Mouse (Mus musculus): ENCODE measurements at regions not wholly inside any gene's neighbourhood (a gene's known extent, or its start where the extent isn't known, plus 50 kb on each side); places are given as distances from the start of the nearest gene placed in this dataset.

DNA sequence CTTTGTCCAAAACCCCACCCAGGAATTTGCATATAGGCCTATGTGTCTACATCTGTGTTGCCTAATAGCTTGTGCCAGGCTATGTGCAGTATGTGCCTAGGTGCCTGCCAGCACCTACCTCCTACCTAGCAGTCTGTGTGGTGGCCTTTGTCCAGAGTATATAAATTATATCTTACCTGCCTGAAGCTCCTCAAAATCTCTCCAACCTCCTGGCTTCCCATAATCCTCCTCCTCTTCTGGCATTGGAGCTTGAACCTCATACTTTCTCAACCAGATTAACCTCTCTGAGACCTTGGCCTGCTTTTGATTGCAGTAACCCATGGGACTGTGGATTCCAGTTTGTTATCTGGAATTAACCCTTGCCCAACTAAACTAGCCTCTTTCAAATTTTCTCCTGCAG lies 440.8 kb upstream of the Acvr2a start:
- Histone ChIP-seq H3K36me3 (ENCODE audit: control insufficient read depth, insufficient read depth) (no peaks in the 10 kb centered on the region), H3K4me2 (ENCODE audit: low read depth) (no peak overlapping the region), H3K79me2 (ENCODE audit: control insufficient read depth, insufficient read depth) (no peaks in the 10 kb centered on the region), H3ac (ENCODE audit: control insufficient read depth, insufficient read length) (no peak overlapping the region), H3K4me3 (no peak overlapping the region), H3K27me3 (ENCODE audit: control insufficient read depth, insufficient read depth, insufficient read length) (no peaks in the 10 kb centered on the region)
- no peak for TF ChIP-seq CEBPB (IDR thresholded peaks at IDR 0.05; ENCODE audit: insufficient read depth, poor library complexity, severe bottlenecking)
- no peak for TF ChIP-seq TCF12 (IDR thresholded peaks at IDR 0.05; ENCODE audit: insufficient read depth, poor library complexity, severe bottlenecking)
- no peak for TF ChIP-seq USF1 (IDR thresholded peaks at IDR 0.05; ENCODE audit: low read depth)
- no peak for TF ChIP-seq E2F4 (IDR thresholded peaks at IDR 0.05; ENCODE audit: insufficient read depth)
- TF ChIP-seq POLR2AphosphoS2 (IDR thresholded peaks at IDR 0.05; ENCODE audit: insufficient read length, low read depth): no peak
- no peak for TF ChIP-seq SRF (IDR thresholded peaks at IDR 0.05; ENCODE audit: control insufficient read depth, insufficient read length, low read depth)
- no peak for TF ChIP-seq REST (IDR thresholded peaks at IDR 0.05; ENCODE audit: insufficient read depth, insufficient read length)
- no peak for TF ChIP-seq MAX (IDR thresholded peaks at IDR 0.05; ENCODE audit: low read depth)
- TF ChIP-seq POLR2A (IDR thresholded peaks at IDR 0.05; ENCODE audit: insufficient read length, low read depth): no peak
- TF ChIP-seq MYOD1 (IDR thresholded peaks at IDR 0.05; ENCODE audit: control insufficient read depth in 1 of 3, insufficient read length in 2 of 3, low read depth in 2 of 3): no peak

DNA sequence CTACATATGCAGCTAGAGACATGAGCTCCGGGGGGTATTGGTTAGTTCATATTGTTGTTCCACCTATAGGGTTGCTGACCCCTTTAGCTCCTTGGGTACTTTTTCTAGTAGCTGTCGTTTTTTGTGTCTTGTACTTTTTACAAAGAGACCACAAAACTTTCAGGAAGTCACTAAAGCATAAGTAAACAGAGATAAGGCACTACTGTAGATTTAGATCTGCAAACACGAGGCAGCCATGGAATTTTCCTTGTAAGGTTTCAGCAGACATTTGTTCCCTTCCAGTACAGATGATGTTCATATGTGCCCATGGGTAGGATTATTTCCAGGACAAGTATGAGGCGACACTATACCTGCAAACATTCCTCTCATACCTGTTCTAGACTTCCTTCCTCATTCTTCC lies 439.6 kb upstream of the Acvr2a start:
- TF ChIP-seq MYOD1 (IDR thresholded peaks at IDR 0.05; ENCODE audit: control insufficient read depth in 1 of 3, insufficient read length in 2 of 3, low read depth in 2 of 3): no peak
- no peak for TF ChIP-seq CEBPB (IDR thresholded peaks at IDR 0.05; ENCODE audit: insufficient read depth, poor library complexity, severe bottlenecking)
- TF ChIP-seq MYOG (IDR thresholded peaks at IDR 0.05; ENCODE audit: control insufficient read depth in 1 of 3, insufficient read depth in 1 of 3, insufficient read length in 2 of 3, low read depth in 2 of 3): no peak
- TF ChIP-seq TCF12 (IDR thresholded peaks at IDR 0.05; ENCODE audit: insufficient read depth, poor library complexity, severe bottlenecking): no peak
- no peak for TF ChIP-seq POLR2AphosphoS2 (IDR thresholded peaks at IDR 0.05; ENCODE audit: insufficient read length, low read depth)
- TF ChIP-seq SRF (IDR thresholded peaks at IDR 0.05; ENCODE audit: control insufficient read depth, insufficient read length, low read depth): no peak
- TF ChIP-seq POLR2A (IDR thresholded peaks at IDR 0.05; ENCODE audit: insufficient read length, low read depth): no peak
- no peak for TF ChIP-seq MAX (IDR thresholded peaks at IDR 0.05; ENCODE audit: low read depth)
- no peak for TF ChIP-seq REST (IDR thresholded peaks at IDR 0.05; ENCODE audit: insufficient read depth, insufficient read length)
- no peak for TF ChIP-seq TCF3 (IDR thresholded peaks at IDR 0.05; ENCODE audit: insufficient read length, low read depth)
- no peak for TF ChIP-seq E2F4 (IDR thresholded peaks at IDR 0.05; ENCODE audit: insufficient read depth)
- TF ChIP-seq USF1 (IDR thresholded peaks at IDR 0.05; ENCODE audit: low read depth): no peak
- H3K4me3 ChIP-seq: no peak overlapping the region
- H3ac ChIP-seq (ENCODE audit: control insufficient read depth, insufficient read length): no peak overlapping the region
- no peak overlapping the region for H3K4me2 ChIP-seq (ENCODE audit: low read depth)
- no peaks in the 10 kb centered on the region for H3K36me3 ChIP-seq (ENCODE audit: control insufficient read depth, insufficient read depth)
- no peaks in the 10 kb centered on the region for H3K27me3 ChIP-seq (ENCODE audit: control insufficient read depth, insufficient read depth, insufficient read length)
- no peaks in the 10 kb centered on the region for H3K79me2 ChIP-seq (ENCODE audit: control insufficient read depth, insufficient read depth)

DNA sequence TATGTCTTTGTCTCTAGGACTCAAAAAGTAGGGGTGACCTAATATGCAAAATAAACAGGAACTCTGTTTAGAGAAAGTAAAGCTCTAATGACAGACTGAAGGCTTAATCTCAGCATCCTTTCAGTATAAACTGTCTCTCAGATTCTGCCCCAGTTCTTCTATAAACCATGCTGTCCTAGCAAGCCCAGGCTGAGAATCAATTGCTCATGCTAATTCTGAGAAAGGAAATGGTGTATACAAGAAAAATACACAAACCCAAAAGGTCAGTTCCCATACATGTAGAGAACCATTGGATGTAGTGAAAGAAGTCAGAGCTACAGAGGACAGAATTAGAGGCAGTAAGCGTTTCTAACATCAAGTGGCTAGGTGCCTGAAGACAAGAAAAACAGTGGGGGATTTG lies 435.7 kb upstream of the Acvr2a start:
- no peaks in the 10 kb centered on the region for H3K36me3 ChIP-seq (ENCODE audit: control insufficient read depth, insufficient read depth)
- no peak overlapping the region for H3K4me2 ChIP-seq (ENCODE audit: low read depth)
- TF ChIP-seq REST (IDR thresholded peaks at IDR 0.05; ENCODE audit: insufficient read depth, insufficient read length) (no peak), TCF12 (IDR thresholded peaks at IDR 0.05; ENCODE audit: insufficient read depth, poor library complexity, severe bottlenecking) (no peak), POLR2A (IDR thresholded peaks at IDR 0.05; ENCODE audit: insufficient read length, low read depth) (no peak), MYOD1 (IDR thresholded peaks at IDR 0.05; ENCODE audit: control insufficient read depth in 1 of 3, insufficient read length in 2 of 3, low read depth in 2 of 3) (no peak), CEBPB (IDR thresholded peaks at IDR 0.05; ENCODE audit: insufficient read depth, poor library complexity, severe bottlenecking) (no peak)
- no peak overlapping the region for H3ac ChIP-seq (ENCODE audit: control insufficient read depth, insufficient read length)
- no peaks in the 10 kb centered on the region for H3K79me2 ChIP-seq (ENCODE audit: control insufficient read depth, insufficient read depth)
- H3K4me3 ChIP-seq: no peak overlapping the region
- no peaks in the 10 kb centered on the region for H3K27me3 ChIP-seq (ENCODE audit: control insufficient read depth, insufficient read depth, insufficient read length)

DNA sequence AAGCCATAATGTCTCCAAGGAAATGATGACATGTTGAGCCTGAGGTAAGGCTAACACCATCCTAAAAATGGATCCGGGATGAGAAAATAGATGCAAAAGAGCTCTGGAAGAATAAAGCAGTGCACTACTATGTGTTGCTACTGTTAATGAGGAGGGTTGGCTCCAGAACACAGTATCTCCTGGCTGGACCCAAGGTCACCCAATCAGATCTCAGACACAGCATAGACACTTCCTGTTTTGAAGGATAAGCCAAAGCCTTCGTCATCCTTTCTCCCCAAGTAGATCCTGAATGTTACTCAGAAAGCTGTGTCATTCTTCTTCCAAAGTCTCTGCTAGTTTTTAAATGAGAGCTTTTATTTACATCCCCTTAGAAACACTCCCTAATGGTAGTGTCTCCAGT lies 435.2 kb upstream of the Acvr2a start:
- Histone ChIP-seq H3K79me2 (ENCODE audit: control insufficient read depth, insufficient read depth) (no peaks in the 10 kb centered on the region), H3K36me3 (ENCODE audit: control insufficient read depth, insufficient read depth) (no peaks in the 10 kb centered on the region), H3K27me3 (ENCODE audit: control insufficient read depth, insufficient read depth, insufficient read length) (no peaks in the 10 kb centered on the region), H3K4me3 (no peak overlapping the region), H3K4me2 (ENCODE audit: low read depth) (no peak overlapping the region), H3ac (ENCODE audit: control insufficient read depth, insufficient read length) (no peak overlapping the region)
- TF ChIP-seq CEBPB (IDR thresholded peaks at IDR 0.05; ENCODE audit: insufficient read depth, poor library complexity, severe bottlenecking) (no peak), MYOD1 (IDR thresholded peaks at IDR 0.05; ENCODE audit: control insufficient read depth in 1 of 3, insufficient read length in 2 of 3, low read depth in 2 of 3) (no peak), SRF (IDR thresholded peaks at IDR 0.05; ENCODE audit: control insufficient read depth, insufficient read length, low read depth) (no peak)

DNA sequence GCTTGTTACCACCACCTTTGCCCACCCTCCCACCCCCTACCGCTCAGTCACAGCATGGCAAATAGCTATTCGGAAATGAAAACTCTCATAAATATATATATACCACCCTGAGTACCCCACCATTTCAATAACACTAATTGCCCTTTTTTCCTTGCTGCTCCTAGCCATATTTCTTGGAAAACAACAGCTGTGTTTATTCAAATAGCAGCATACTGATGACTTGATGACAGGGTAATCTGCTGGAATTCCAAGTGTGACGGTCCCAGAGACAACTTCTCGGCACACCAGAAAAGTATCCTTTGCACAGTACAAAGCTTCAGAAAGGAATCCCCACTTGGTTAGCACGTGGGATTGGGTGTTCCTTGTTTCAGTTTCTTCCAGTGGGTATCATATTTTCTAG lies 433.8 kb upstream of the Acvr2a start:
- H3K4me3 ChIP-seq: no peak overlapping the region
- no peaks in the 10 kb centered on the region for H3K27me3 ChIP-seq (ENCODE audit: control insufficient read depth, insufficient read depth, insufficient read length)
- H3ac ChIP-seq (ENCODE audit: control insufficient read depth, insufficient read length): no peak overlapping the region
- peak overlapping the region; percentile 65 for H3K4me2 ChIP-seq (ENCODE audit: low read depth)
- no peaks in the 10 kb centered on the region for H3K79me2 ChIP-seq (ENCODE audit: control insufficient read depth, insufficient read depth)
- no peaks in the 10 kb centered on the region for H3K36me3 ChIP-seq (ENCODE audit: control insufficient read depth, insufficient read depth)
- TF ChIP-seq POLR2A (IDR thresholded peaks at IDR 0.05; ENCODE audit: insufficient read length, low read depth): no peak
- peak; percentile 36 for TF ChIP-seq MAX (IDR thresholded peaks at IDR 0.05; ENCODE audit: low read depth)
- no peak for TF ChIP-seq SRF (IDR thresholded peaks at IDR 0.05; ENCODE audit: control insufficient read depth, insufficient read length, low read depth)
- peak in 1 of 3 experiments; percentile 50 for TF ChIP-seq MYOG (IDR thresholded peaks at IDR 0.05; ENCODE audit: control insufficient read depth in 1 of 3, insufficient read depth in 1 of 3, insufficient read length in 2 of 3, low read depth in 2 of 3)
- TF ChIP-seq E2F4 (IDR thresholded peaks at IDR 0.05; ENCODE audit: insufficient read depth): no peak
- TF ChIP-seq POLR2AphosphoS2 (IDR thresholded peaks at IDR 0.05; ENCODE audit: insufficient read length, low read depth): no peak
- peak; percentile 36 to 84 (median 71) for TF ChIP-seq MYOD1 (IDR thresholded peaks at IDR 0.05; ENCODE audit: control insufficient read depth in 1 of 3, insufficient read length in 2 of 3, low read depth in 2 of 3)
- TF ChIP-seq TCF3 (IDR thresholded peaks at IDR 0.05; ENCODE audit: insufficient read length, low read depth): no peak
- no peak for TF ChIP-seq USF1 (IDR thresholded peaks at IDR 0.05; ENCODE audit: low read depth)
- 0 out of 2 replicates have a peak, but pooled peaks have one; percentile 22 for TF ChIP-seq CEBPB (IDR thresholded peaks at IDR 0.05; ENCODE audit: insufficient read depth, poor library complexity, severe bottlenecking)
- TF ChIP-seq REST (IDR thresholded peaks at IDR 0.05; ENCODE audit: insufficient read depth, insufficient read length): no peak
- TF ChIP-seq TCF12 (IDR thresholded peaks at IDR 0.05; ENCODE audit: insufficient read depth, poor library complexity, severe bottlenecking): peak; percentile 84

All from myocyte (in vitro differentiated cells).